Mouse (Mus musculus): ENCODE measurements at regions not wholly inside any gene's neighbourhood (a gene's known extent, or its start where the extent isn't known, plus 50 kb on each side); places are given as distances from the start of the nearest gene placed in this dataset.
A peak's percentile ranks its signal among the peaks of the same experiment; 100 is the strongest.
"Not testable (repeated sequence)": the region's sequence is repeated elsewhere in the genome, so short reads cannot be mapped to it uniquely, and the experiment has no call there.

GRCm38 (mm10) chrX:127484659-127485058 is 90.6 kb downstream of the 4921511C20Rik start:
- H3K27ac ChIP-seq (replicated peaks) = no peak overlapping the region
- TF ChIP-seq EP300 (optimal IDR thresholded peaks at IDR 0.05) (no peak), CTCF (IDR thresholded peaks at IDR 0.05; ENCODE audit: low read depth) (peak; percentile 33; the same call in 1 of the 2 replicates)
- H3K9ac ChIP-seq (ENCODE audit: low read length) = no peak overlapping the region
- no peaks in the 10 kb centered on the region for H3K4me1 ChIP-seq (replicated peaks; ENCODE audit: control insufficient read depth, insufficient read depth)
- no peaks in the 10 kb centered on the region for H3K9me3 ChIP-seq (ENCODE audit: control insufficient read depth, low read length)
- no peak overlapping the region for H3K4me2 ChIP-seq (replicated peaks; ENCODE audit: low read depth)
- H3K4me3 ChIP-seq (ENCODE audit: low read depth, low read length) = no peak overlapping the region
- ATAC-seq (ENCODE audit: low FRiP score, low TSS enrichment) (no peak), DNase-seq (ENCODE audit: low spot score) (no peak)
- H3K27me3 ChIP-seq (ENCODE audit: control insufficient read depth, insufficient read depth, low read length) = no peaks in the 10 kb centered on the region
- H3K36me3 ChIP-seq (ENCODE audit: control insufficient read depth, insufficient read depth, low read length) = no peaks in the 10 kb centered on the region

- Histone ChIP-seq H3K9ac (ENCODE audit: low read length) (no peak overlapping the region), H3K36me3 (ENCODE audit: control insufficient read depth, insufficient read depth, low read length) (no peaks in the 10 kb centered on the region), H3K4me2 (replicated peaks; ENCODE audit: low read depth) (no peak overlapping the region), H3K27ac (replicated peaks) (no peak overlapping the region), H3K4me3 (ENCODE audit: low read depth, low read length) (no peak overlapping the region), H3K4me1 (replicated peaks; ENCODE audit: control insufficient read depth, insufficient read depth) (no peaks in the 10 kb centered on the region), H3K9me3 (ENCODE audit: control insufficient read depth, low read length) (no peaks in the 10 kb centered on the region), H3K27me3 (ENCODE audit: control insufficient read depth, insufficient read depth, low read length) (no peaks in the 10 kb centered on the region)
- TF ChIP-seq CTCF (IDR thresholded peaks at IDR 0.05; ENCODE audit: low read depth) = no peak
- TF ChIP-seq EP300 (optimal IDR thresholded peaks at IDR 0.05) = no peak
- no peak for ATAC-seq (ENCODE audit: low FRiP score, low TSS enrichment)
- DNase-seq (ENCODE audit: low spot score) = no peak
These were observed 125.0 kb downstream of the 4921511C20Rik start for GRCm38 (mm10) chrX:127519114-127519513.

- not testable (repeated sequence) for H3K4me2 ChIP-seq (replicated peaks; ENCODE audit: low read depth); H3K27me3 ChIP-seq (ENCODE audit: control insufficient read depth, insufficient read depth, low read length); ATAC-seq (ENCODE audit: low FRiP score, low TSS enrichment); DNase-seq (ENCODE audit: low spot score); H3K4me1 ChIP-seq (replicated peaks; ENCODE audit: control insufficient read depth, insufficient read depth); H3K36me3 ChIP-seq (ENCODE audit: control insufficient read depth, insufficient read depth, low read length); H3K9me3 ChIP-seq (ENCODE audit: control insufficient read depth, low read length); H3K27ac ChIP-seq (replicated peaks); H3K9ac ChIP-seq (ENCODE audit: low read length); H3K4me3 ChIP-seq (ENCODE audit: low read depth, low read length)
- 79% methylated on average over 1 of the region's 1 CpGs for WGBS
These were observed 130.4 kb downstream of the 4921511C20Rik start for GRCm38 (mm10) chrX:127524543-127524942.

GRCm38 (mm10) chrX:127554001-127554400 is 159.9 kb downstream of the 4921511C20Rik start:
- DNase-seq (ENCODE audit: low spot score) = no peak
- no peak overlapping the region for H3K27ac ChIP-seq (replicated peaks)
- no peaks in the 10 kb centered on the region for H3K4me1 ChIP-seq (replicated peaks; ENCODE audit: control insufficient read depth, insufficient read depth)

More at GRCm38 (mm10) chrX:127554001-127554400, 159.9 kb downstream of the 4921511C20Rik start:
- Histone ChIP-seq H3K4me2 (replicated peaks; ENCODE audit: low read depth) (no peak overlapping the region), H3K27me3 (ENCODE audit: control insufficient read depth, insufficient read depth, low read length) (no peaks in the 10 kb centered on the region), H3K36me3 (ENCODE audit: control insufficient read depth, insufficient read depth, low read length) (no peaks in the 10 kb centered on the region), H3K4me3 (ENCODE audit: low read depth, low read length) (no peak overlapping the region), H3K9ac (ENCODE audit: low read length) (no peak overlapping the region), H3K9me3 (ENCODE audit: control insufficient read depth, low read length) (no peaks in the 10 kb centered on the region)
- TF ChIP-seq CTCF (IDR thresholded peaks at IDR 0.05; ENCODE audit: low read depth) = no peak
- ATAC-seq (ENCODE audit: low FRiP score, low TSS enrichment) = no peak
